Mouse (Mus musculus) erythroblast, embryonic 14.5 days (primary cell): ENCODE data around the gene Gm3488. TPM values are rescaled to one million over a fixed set of nuclear protein-coding genes. Genes with fewer than 3 reads are reported as not detected.
"Not testable (repeated sequence)": the region's sequence is repeated elsewhere in the genome, so short reads cannot be mapped to it uniquely, and the experiment has no call there.

Experiments used
- H3K27me3 ChIP-seq: 2 replicates; pipeline ENCODE4 v1.6.1; 2012; ENCODE audit warnings: inconsistent platforms; ENCODE audit not compliant: control insufficient read depth
- H3K36me3 ChIP-seq: 2 replicates; pipeline ENCODE4 v1.6.1; 2012; ENCODE audit warnings: mild to moderate bottlenecking, inconsistent platforms; ENCODE audit not compliant: control insufficient read depth
- H3K4me1 ChIP-seq: 2 replicates; pipeline ENCODE4 v1.6.1; 2012; ENCODE audit warnings: inconsistent platforms; ENCODE audit not compliant: control insufficient read depth
- H3K4me3 ChIP-seq: replicated peaks from 2 replicates; pipeline ENCODE3; 2012; ENCODE audit warnings: moderate library complexity, mild to moderate bottlenecking, inconsistent platforms
- H3K9me3 ChIP-seq: 2 replicates; pipeline ENCODE4 v1.6.1; 2012; ENCODE audit warnings: low read length, inconsistent platforms, mixed read lengths; ENCODE audit not compliant: control insufficient read depth
- polyA plus RNA-seq: library from polyadenylated mRNA; stranded (reverse); fragments of >175 nt; gene quantifications from 2 replicates; pipeline ENCODE4 v1.2.3, GENCODE M21; 2012

Gene Gm3488
- not detected in 2 replicates for polyA plus RNA-seq

DNA sequence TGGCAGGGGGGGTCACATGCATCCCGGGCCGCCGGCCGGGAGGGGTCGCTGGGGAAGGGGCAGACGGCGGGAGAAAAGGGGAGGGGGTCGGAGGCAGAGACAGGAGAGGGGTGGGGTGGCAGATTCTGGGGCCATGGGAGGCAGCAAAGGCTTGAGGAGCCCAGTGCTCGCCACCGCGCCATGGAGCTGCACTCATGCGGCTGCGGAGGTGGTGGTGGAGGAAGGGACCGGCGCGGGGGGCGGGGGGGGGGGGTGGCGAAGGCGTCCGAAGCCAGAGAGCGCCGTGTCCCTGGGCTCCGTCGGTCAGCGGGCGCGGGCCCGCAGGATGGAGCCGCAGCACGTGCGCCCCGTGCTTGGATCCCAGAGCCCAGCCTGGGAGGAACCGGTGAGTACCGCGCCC is at the start of gene Gm3488:
Gene Gm3488 (plus strand): TSS at position 301 of the 400 bp plus-strand sequence.
- H3K4me1 ChIP-seq, H3K9me3 ChIP-seq, H3K36me3 ChIP-seq, H3K27me3 ChIP-seq, H3K4me3 ChIP-seq: not testable (repeated sequence)

DNA sequence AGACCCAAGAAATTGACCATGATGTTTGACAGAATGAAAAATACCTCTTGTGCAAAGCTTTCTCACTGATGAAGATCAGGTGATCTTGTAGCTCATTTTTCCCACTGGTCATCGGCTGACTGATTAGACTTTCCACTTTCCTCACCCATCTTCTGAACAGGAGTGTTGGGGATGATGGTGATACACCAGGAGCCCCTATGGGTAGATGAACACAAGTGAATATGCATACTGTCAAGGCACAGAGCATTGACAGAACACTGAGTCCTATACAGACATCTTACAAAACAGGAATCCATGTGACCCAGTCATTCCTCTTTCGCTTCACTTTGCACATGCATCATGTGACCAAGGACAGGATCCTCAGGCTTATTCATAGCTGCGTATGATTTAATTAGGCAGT is 46.1 kb upstream of the Gm3488 start, which contains the start of gene Gm3194:
Gene Gm3194 (minus strand): TSS at position 101 of the 400 bp plus-strand sequence.
- not testable (repeated sequence) for H3K9me3 ChIP-seq, H3K4me3 ChIP-seq, H3K4me1 ChIP-seq, H3K36me3 ChIP-seq, H3K27me3 ChIP-seq

GRCm38 (mm10) chr14:5460469-5460868 is 41.0 kb upstream of the Gm3488 start:
- H3K36me3 ChIP-seq, H3K27me3 ChIP-seq, H3K9me3 ChIP-seq, H3K4me3 ChIP-seq, H3K4me1 ChIP-seq: not testable (repeated sequence)

DNA sequence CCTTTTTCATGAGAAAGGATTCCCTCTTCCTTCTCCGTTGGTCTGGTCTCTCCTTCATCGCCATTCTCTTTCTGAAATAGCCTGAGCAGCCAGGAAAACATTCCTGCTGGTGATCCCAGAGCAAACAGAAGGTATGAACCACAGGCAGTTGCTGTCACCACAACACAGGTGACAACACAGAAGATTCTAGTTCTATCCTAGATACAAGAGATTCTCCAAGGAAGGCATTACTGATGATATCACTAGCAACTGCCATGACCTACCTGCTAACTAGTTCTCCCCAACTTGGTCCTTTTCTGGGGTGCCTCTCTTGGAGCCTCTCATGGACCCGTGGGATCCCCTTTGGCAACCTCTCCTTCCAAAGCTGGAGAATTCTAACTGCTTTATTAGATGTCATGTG is 23.7 kb upstream of the Gm3488 start, which contains the start of gene Gm8246:
Gene Gm8246 (minus strand): TSS at position 101 of the 400 bp plus-strand sequence.
- not testable (repeated sequence) for H3K4me1 ChIP-seq, H3K36me3 ChIP-seq, H3K9me3 ChIP-seq, H3K27me3 ChIP-seq, H3K4me3 ChIP-seq

DNA sequence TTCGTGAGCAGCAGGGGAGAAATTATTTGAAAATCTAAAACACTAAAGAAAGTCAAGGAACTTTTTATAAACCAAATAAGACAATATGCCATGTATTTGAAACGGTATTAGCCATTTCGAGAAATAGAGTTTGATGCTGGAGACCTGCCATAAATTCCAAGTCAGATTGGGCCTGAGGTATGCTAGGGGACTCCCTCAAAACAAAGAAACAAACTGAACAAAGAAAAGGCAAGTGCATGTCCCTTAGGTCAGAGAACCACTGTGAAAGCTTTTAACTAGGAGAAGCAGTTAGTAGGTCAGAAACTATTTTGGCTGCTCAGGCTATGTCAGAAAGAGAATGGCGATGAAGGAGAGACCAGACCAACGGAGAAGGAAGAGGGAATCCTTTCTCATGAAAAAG is 17.6 kb upstream of the Gm3488 start, which contains the start of gene Gm3187:
Gene Gm3187 (plus strand): TSS at position 301 of the 400 bp plus-strand sequence.
- not testable (repeated sequence) for H3K9me3 ChIP-seq, H3K4me1 ChIP-seq, H3K27me3 ChIP-seq, H3K4me3 ChIP-seq, H3K36me3 ChIP-seq

DNA sequence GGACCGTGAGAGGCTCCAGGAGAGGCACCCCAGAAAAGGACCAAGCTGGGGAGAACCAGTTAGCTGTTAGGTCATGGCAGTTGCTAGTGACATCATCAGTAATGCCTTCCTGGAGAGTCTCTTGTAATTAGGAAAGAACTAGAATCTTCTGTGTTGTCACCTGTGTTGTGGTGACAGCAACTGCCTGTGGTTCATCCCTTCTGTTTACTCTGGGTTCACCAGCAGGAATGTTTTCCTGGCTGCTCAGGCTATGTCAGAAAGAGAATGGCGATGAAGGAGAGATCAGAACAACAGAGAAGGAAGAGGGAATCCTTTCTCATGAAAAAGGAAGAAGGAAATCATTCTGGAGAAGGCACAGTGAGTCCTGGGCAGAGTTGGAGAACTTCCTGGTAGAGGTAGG is 36.7 kb downstream of the Gm3488 start, which contains the start of gene Gm3532:
Gene Gm3532 (plus strand): TSS at position 301 of the 400 bp plus-strand sequence.
- not testable (repeated sequence) for H3K36me3 ChIP-seq, H3K4me1 ChIP-seq, H3K4me3 ChIP-seq, H3K9me3 ChIP-seq, H3K27me3 ChIP-seq

Other genes with a start within 250 kb of the Gm3488 start
- not detected in 2 replicates for gene Gm3526, start 241.1 kb upstream of the Gm3488 start, polyA plus RNA-seq
- gene Gm3542, start 166.7 kb upstream of the Gm3488 start, polyA plus RNA-seq: not detected in 2 replicates
- gene Gm3500, start 112.6 kb upstream of the Gm3488 start, polyA plus RNA-seq: not detected in 2 replicates
- not detected in 2 replicates for gene Gm3194, start 46.2 kb upstream of the Gm3488 start, polyA plus RNA-seq
- not detected in 2 replicates for gene Gm8246, start 23.8 kb upstream of the Gm3488 start, polyA plus RNA-seq
- gene Gm3187, start 17.5 kb upstream of the Gm3488 start, polyA plus RNA-seq: not detected in 2 replicates
- gene Gm3532, start 36.8 kb downstream of the Gm3488 start, polyA plus RNA-seq: not detected in 2 replicates
- not detected in 2 replicates for gene Gm8265, start 131.4 kb downstream of the Gm3488 start, polyA plus RNA-seq
- not detected in 2 replicates for gene Gm9603, start 185.8 kb downstream of the Gm3488 start, polyA plus RNA-seq
- not detected in 2 replicates for gene Gm3373, start 239.9 kb downstream of the Gm3488 start, polyA plus RNA-seq